Mouse (Mus musculus): ENCODE measurements at regions not wholly inside any gene's neighbourhood (a gene's known extent, or its start where the extent isn't known, plus 50 kb on each side); places are given as distances from the start of the nearest gene placed in this dataset.
"Not testable (repeated sequence)": the region's sequence is repeated elsewhere in the genome, so short reads cannot be mapped to it uniquely, and the experiment has no call there.

DNA sequence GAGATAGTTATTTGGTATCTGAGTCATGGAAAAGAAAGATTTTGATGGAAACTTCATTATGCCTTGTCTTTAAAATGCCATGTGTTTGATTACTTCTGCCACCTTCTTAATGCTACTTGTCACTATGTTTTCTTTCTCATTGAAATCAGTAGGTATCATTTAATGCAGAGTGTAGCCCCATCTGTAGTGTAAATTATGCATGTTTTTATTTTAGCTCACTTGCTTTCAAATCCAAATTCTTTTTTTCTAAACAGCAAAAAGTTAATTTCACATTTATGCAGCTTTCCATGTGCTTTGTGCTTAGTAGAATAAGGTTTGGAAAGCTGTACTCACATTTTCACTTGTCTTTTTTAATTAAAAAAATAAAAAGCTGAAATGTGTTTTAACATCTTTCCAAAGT is 748.0 kb upstream of the Epha7 start:
- DNase-seq (ENCODE audit: low spot score) = no peak

DNA sequence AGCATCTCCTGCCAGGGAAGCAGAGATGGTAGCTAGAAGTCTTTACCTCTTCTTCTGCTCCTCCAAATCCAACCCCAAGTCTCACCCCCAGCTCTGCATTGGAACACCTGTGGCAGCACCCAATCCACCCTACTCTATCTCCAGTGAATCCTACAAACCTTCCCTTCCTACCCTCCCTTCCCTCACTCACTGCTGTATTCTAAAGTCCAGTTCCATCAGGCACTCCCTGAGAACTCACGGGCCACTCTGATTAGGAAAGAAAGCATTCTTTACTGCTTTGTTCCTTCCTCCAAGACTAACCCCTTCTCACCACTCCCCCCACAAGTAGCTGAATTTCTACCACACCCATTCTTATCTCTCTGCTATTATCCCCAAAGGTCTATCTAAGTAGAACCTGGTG is 747.1 kb upstream of the Epha7 start:
- DNase-seq (ENCODE audit: low spot score) = no peak

DNA sequence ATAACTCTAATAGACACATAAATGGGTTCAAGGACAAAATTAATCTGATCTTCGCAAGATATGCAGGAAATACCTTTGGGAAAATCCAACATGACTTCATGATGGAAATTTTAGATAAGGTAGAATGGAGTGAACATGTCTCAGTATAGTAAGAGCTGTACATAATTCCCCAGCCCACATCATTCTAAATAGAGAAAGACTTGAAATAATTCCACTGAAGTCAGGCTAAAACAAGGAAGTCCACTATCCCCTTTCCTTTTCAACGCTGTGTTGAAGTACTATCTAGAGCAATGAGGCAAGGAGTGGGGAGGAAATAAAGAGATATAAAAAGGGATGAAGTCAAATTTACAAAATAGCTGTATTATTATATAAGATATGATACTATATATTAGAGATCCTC is 733.9 kb upstream of the Epha7 start:
- no peak for DNase-seq (ENCODE audit: low spot score)

DNA sequence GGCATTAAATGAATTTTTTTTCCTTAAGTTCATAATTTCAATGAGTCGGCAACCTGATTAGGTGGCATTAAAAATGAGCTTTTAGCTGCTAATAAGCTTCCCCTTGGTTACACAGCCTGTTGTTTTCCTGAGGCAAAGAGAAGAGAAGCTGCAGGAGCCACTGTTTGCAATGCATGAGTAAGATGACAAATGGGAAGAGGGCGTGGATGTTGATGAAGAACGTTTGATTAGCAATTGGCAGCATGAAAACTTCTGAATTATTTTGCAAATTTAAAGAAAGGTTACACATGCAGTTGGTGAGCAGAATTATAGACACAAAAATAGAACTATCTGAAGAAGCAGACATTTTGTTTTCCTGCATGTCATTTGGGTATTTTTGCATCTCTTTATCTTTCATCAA is 720.1 kb upstream of the Epha7 start:
- DNase-seq (ENCODE audit: low spot score) = no peak

DNA sequence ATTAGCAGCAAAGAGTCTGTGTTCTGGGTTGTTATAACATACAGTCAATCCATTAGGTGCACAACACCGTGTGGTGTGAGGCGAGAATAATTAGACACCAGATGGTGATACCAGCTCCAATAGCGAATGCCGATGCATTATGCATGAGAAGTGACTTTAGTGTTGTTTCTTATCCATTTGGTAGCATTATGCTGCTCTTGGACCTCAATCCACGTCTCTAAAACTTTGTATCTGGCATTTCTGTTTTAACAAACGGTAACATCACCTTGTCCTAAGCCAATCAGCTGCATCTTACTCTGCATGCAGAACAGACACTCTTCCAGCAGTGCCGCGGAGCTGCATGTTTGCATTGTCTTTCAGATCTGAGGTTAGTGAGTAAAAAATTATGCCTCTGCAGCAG is 669.8 kb upstream of the Epha7 start:
- DNase-seq (ENCODE audit: low spot score) = no peak

DNA sequence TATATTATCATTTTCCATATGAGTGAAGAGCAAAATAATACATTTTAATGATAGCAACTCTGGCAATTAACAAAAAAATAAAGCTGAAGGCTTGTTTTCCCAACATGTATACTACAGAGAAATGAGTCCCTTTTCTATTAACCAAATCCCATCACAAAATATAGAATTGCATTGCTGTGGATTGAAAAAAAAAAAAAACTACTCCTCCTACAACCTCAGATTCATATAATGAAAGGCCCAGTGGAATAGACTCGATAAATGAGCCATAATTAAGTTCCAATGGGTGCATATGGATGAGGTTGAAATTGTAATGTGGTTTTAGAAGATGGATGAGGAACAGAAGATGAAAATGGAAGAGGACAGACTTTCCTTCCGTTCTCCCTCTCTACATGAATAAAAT is 657.8 kb upstream of the Epha7 start:
- DNase-seq (ENCODE audit: low spot score) = no peak

DNA sequence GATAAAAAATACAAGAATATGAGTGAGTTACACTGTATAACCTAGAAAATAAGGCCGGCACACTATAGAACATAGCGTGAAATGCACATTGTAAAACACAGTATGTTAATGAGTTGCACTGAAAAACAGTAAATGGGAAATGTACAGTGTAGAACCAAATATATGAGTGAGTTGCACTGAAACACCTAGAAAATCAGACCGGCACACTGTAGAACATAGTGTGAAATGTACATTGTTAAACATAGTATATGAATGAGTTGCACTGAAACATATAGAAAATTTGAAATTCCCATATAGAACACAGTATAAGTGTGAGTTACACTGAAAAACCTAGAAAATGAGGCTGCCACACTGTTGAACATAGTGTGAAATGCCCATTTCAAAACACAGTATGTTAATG is 636.2 kb upstream of the Epha7 start:
- DNase-seq (ENCODE audit: low spot score) = peak; percentile 64

DNA sequence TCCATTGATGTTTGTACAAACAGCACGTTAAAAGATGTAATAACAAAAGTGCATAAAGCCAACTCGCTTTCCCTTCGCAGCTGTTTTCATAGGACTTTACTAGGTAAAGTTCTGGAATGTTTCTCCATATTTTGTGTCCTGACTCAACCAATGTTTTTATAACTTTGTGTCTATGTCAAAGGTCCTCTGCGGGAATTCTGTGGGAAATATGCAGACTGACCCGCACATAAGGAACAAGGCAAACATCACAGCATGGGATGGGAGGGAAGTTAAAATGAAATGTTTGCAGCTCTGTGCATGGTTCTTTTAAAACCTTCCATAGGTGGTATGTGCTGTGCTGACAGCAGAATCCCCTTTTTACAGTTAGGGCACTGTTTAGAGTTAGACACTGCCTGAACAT is 622.1 kb upstream of the Epha7 start:
- DNase-seq (ENCODE audit: low spot score) = no peak

DNA sequence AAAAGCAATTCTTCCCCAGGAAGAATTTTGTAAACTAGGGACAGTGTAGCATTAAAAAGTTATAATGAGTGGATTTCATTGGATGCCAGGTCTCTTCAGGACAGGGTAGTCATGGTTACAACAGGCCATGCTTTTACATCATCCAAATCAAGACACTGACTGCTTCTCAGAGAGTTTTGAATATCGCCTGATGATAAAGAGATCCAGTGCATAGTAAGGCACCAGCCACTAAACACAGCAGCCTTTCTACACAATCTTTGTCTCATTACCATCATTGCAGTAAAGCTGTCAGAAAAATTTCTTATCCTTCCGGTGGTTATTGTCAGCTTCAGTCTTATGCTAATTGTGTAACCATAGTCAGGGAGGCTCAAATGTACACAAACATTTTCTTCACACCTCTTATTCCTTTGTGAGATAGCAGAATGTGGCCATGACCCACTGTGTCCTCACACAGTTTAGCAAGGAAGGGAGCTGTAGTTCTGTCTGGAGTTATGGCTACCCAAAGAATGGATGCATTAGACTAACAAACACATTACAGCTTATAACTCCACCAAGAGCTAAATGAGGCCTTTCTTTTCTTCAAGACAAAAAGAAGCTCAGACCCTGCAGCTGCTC is 585.2 kb upstream of the Epha7 start:
- DNase-seq (ENCODE audit: low spot score) = no peak

DNA sequence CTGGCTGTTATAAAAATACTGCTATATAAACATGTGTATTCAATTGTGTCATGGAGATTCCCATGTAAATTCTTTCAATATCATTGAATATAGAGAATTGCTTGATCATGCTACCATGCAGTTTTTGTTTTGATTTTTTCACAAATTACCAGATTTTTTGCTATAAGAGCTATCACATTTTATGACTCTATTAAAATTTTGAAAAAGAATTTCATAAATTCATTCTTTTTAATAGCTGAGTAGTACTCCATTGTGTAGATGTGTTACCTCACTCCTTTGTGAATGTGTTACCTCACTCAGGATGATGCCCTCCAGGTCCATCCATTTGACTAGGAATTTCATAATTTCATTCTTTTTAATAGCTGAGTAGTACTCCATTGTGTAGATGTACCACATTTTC is 577.4 kb upstream of the Epha7 start:
- DNase-seq (ENCODE audit: low spot score) = not testable (repeated sequence)

DNA sequence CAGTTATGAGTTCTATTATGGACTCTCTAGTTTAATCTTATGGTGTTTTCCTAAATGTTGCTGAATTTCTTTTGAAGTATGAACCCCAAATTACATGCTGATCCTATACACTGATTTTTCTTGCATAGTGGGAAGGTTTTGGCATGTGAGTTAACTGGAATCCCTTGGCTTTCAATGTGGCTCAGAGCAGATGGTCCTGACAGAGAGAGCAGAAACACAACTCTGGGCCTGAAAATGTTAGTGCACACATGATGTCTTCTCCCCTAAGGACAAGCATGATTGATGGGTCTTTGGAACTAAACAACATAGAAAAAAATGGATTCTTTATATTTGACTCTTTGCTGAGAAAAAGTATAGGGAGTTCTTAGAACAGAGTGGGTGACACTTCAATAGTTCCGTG is 570.7 kb upstream of the Epha7 start:
- DNase-seq (ENCODE audit: low spot score) = no peak
